Mouse (Mus musculus): ENCODE results near the gene Grem1. TPM values are rescaled to one million over a fixed set of nuclear protein-coding genes. Genes with fewer than 3 reads are reported as not detected.
A peak's percentile ranks its signal among the peaks of the same experiment; 100 is the strongest.

The Grem1 gene
- not detected for total RNA-seq (2021)
- long read RNA-seq, experiment 1 = 0 reads
- long read RNA-seq, experiment 2 = 0 reads

- intact Hi-C loops (cut with DNase I) = no loop called here
- H3K4me3 ChIP-seq = peak within 1 kb of the TSS; percentile 47
- TF ChIP-seq CTCF (IDR thresholded peaks at IDR 0.05) = no peak
- peak; percentile 13 for DNase-seq
- H3K27ac ChIP-seq = no peak within 1 kb of the TSS
These were observed at the start of gene Grem1 for GRCm38 (mm10) chr2:113758311-113759161. TSS of gene Grem1 (minus strand) at chr2:113758646.

GRCm38 (mm10) chr2:113807640-113808039, 49.2 kb upstream of the Grem1 start:
- DNase-seq = peak; percentile 67

GRCm38 (mm10) chr2:113806851-113807577, 48.6 kb upstream of the Grem1 start:
- intact Hi-C loops (cut with DNase I) = loop anchor here (5.0 to 10.0 kb wide), 4 partner anchors 152 to 502 kb away; no protein-coding TSS in a partner anchor
- no peak for TF ChIP-seq CTCF (IDR thresholded peaks at IDR 0.05)
- H3K27ac ChIP-seq = no peak overlapping the region
- DNase-seq = no peak
- no peak overlapping the region for H3K4me3 ChIP-seq

More at GRCm38 (mm10) chr2:113807640-113808039, 49.2 kb upstream of the Grem1 start:
- H3K4me3 ChIP-seq = no peak overlapping the region
- intact Hi-C loops (cut with DNase I) = loop anchor here (5.0 to 10.0 kb wide), 4 partner anchors 153 to 503 kb away; no protein-coding TSS in a partner anchor
- no peak overlapping the region for H3K27ac ChIP-seq
- peak; percentile 75 for TF ChIP-seq CTCF (IDR thresholded peaks at IDR 0.05)

- Histone ChIP-seq H3K4me3 (no peak overlapping the region), H3K27ac (no peak overlapping the region)
- no peak for TF ChIP-seq CTCF (IDR thresholded peaks at IDR 0.05)
- intact Hi-C loops (cut with DNase I) = loop anchor here (5.0 to 10.0 kb wide), 4 partner anchors 151 to 501 kb away; no protein-coding TSS in a partner anchor
- no peak for DNase-seq
These were observed 47.3 kb upstream of the Grem1 start for GRCm38 (mm10) chr2:113805765-113806164.

GRCm38 (mm10) chr2:113803753-113804152, 45.3 kb upstream of the Grem1 start:
- no peak overlapping the region for H3K4me3 ChIP-seq
- H3K27ac ChIP-seq = no peak overlapping the region
- TF ChIP-seq CTCF (IDR thresholded peaks at IDR 0.05) = no peak
- no peak for DNase-seq
- intact Hi-C loops (cut with DNase I) = loop anchor here (10.0 kb wide), 2 partner anchors 149 to 499 kb away; no protein-coding TSS in a partner anchor

GRCm38 (mm10) chr2:113800846-113801245, 42.4 kb upstream of the Grem1 start:
- intact Hi-C loops (cut with DNase I) = loop anchor here (10.0 kb wide), 2 partner anchors 146 to 496 kb away; no protein-coding TSS in a partner anchor
- no peak for TF ChIP-seq CTCF (IDR thresholded peaks at IDR 0.05)
- no peak overlapping the region for H3K27ac ChIP-seq
- no peak for DNase-seq
- H3K4me3 ChIP-seq = no peak overlapping the region

- intact Hi-C loops (cut with DNase I) = no loop called here
- Histone ChIP-seq H3K27ac (no peak overlapping the region), H3K4me3 (no peak overlapping the region)
- no peak for TF ChIP-seq CTCF (IDR thresholded peaks at IDR 0.05)
- no peak for DNase-seq
These were observed 40.2 kb upstream of the Grem1 start for GRCm38 (mm10) chr2:113798605-113799004.

GRCm38 (mm10) chr2:113795186-113795585, 36.7 kb upstream of the Grem1 start:
- no peak overlapping the region for H3K27ac ChIP-seq
- no peak for TF ChIP-seq CTCF (IDR thresholded peaks at IDR 0.05)
- intact Hi-C loops (cut with DNase I) = no loop called here
- no peak overlapping the region for H3K4me3 ChIP-seq
- no peak for DNase-seq

- Histone ChIP-seq H3K4me3 (no peak overlapping the region), H3K27ac (no peak overlapping the region)
- no peak for DNase-seq
- no peak for TF ChIP-seq CTCF (IDR thresholded peaks at IDR 0.05)
- intact Hi-C loops (cut with DNase I) = no loop called here
These were observed 35.1 kb upstream of the Grem1 start for GRCm38 (mm10) chr2:113793521-113793920.

- no peak overlapping the region for H3K4me3 ChIP-seq
- TF ChIP-seq CTCF (IDR thresholded peaks at IDR 0.05) = no peak
- DNase-seq = no peak
- H3K27ac ChIP-seq = no peak overlapping the region
- intact Hi-C loops (cut with DNase I) = no loop called here
These were observed 30.5 kb upstream of the Grem1 start for GRCm38 (mm10) chr2:113788821-113789387.

GRCm38 (mm10) chr2:113787882-113788281, 29.4 kb upstream of the Grem1 start:
- TF ChIP-seq CTCF (IDR thresholded peaks at IDR 0.05) = no peak
- H3K27ac ChIP-seq = no peak overlapping the region
- H3K4me3 ChIP-seq = no peak overlapping the region
- intact Hi-C loops (cut with DNase I) = no loop called here
- DNase-seq = no peak

GRCm38 (mm10) chr2:113784851-113785250, 26.4 kb upstream of the Grem1 start:
- no peak overlapping the region for H3K27ac ChIP-seq
- no peak overlapping the region for H3K4me3 ChIP-seq
- TF ChIP-seq CTCF (IDR thresholded peaks at IDR 0.05) = no peak
- intact Hi-C loops (cut with DNase I) = no loop called here
- DNase-seq = no peak

All from gastrocnemius, adult 2 months (tissue).